Comparison of ENCODE assay signal across 9 mouse cellular contexts in genomic region chr5:65130528-65131210, GRCm38 (mm10). TPM values are rescaled to one million over a fixed set of nuclear protein-coding genes. Genes with fewer than 3 reads are reported as not detected.
DNase-seq lines count a peak whose midpoint lies in the region; ATAC-seq and TF ChIP-seq lines count a peak whose summit lies in the region.
"Had no signal": no experiment of that assay in that cellular context is flagged by ENCODE, and none has a peak within 500 bp of the region (broad histone marks: within the 10 kb centered on the region; RNA-seq: fewer than 3 reads in every experiment).

No protein-coding gene starts in this region.

- peak overlapping the region; percentile 45 for H3K4me2 ChIP-seq in forebrain, postnatal 0 days (ENCODE audit: low read depth)
- H3K4me2 ChIP-seq in limb, embryonic 12.5 days: peak overlapping the region; percentile 71

- H3K36me3 ChIP-seq in heart, embryonic 10.5 days: no peaks in the 10 kb centered on the region
- no peaks in the 10 kb centered on the region for H3K36me3 ChIP-seq in forebrain, postnatal 0 days (ENCODE audit: insufficient read depth)
- no peaks in the 10 kb centered on the region for H3K36me3 ChIP-seq in limb, embryonic 12.5 days

- intact Hi-C loops in heart, postnatal 25 days (cut with DNase I): no loop called here

- DNase-seq in heart, embryonic 10.5 days (ENCODE audit: low spot score): no peak
- DNase-seq in heart, postnatal 25 days (ENCODE audit: low spot score): no peak
- peak; percentile 60 for DNase-seq in brain, adult 2 months (ENCODE audit: low read depth, low spot score)
- DNase-seq in forebrain, postnatal 0 days: peak; percentile 84
- peak; percentile 42 for DNase-seq in right cerebral cortex, postnatal 25 days
- no peak for DNase-seq in testis, postnatal 14 days (ENCODE audit: low spot score)
- no peak for DNase-seq in kidney, postnatal 25 days

- H3K9ac ChIP-seq in forebrain, postnatal 0 days: peak overlapping the region; percentile 60
- peak overlapping the region; percentile 50; the same call in 1 of the 2 replicates for H3K9ac ChIP-seq in limb, embryonic 12.5 days (replicated peaks)

- no peaks in the 10 kb centered on the region for H3K27me3 ChIP-seq in heart, embryonic 10.5 days (ENCODE audit: insufficient read depth, poor library complexity, severe bottlenecking)
- H3K27me3 ChIP-seq in forebrain, postnatal 0 days (ENCODE audit: insufficient read depth, low read length): no peaks in the 10 kb centered on the region
- H3K27me3 ChIP-seq in limb, embryonic 12.5 days: peaks cover 4% of the 10 kb centered on the region; the same call in 1 of the 2 replicates
- H3K27me3 ChIP-seq: CH12.LX had no signal

- no peak overlapping the region for H3K27ac ChIP-seq in heart, embryonic 10.5 days
- H3K27ac ChIP-seq in forebrain, postnatal 0 days (ENCODE audit: low read depth, low read length): peak overlapping the region; percentile 70
- no peak overlapping the region for H3K27ac ChIP-seq in limb, embryonic 12.5 days

- no peaks in the 10 kb centered on the region; the same call in 1 of the 2 replicates for H3K4me1 ChIP-seq in heart, embryonic 10.5 days
- no peaks in the 10 kb centered on the region for H3K4me1 ChIP-seq in forebrain, postnatal 0 days (ENCODE audit: insufficient read depth)
- peaks cover 15% of the 10 kb centered on the region; the same call in 1 of the 2 replicates for H3K4me1 ChIP-seq in limb, embryonic 12.5 days (replicated peaks)

- ATAC-seq in forebrain, postnatal 0 days: peak; percentile 95
- no peak for ATAC-seq in limb, embryonic 12.5 days (ENCODE audit: insufficient number of reproducible peaks, insufficient read depth, low FRiP score, low TSS enrichment, low read depth)

- H3K4me3 ChIP-seq in heart, embryonic 10.5 days: peak overlapping the region; percentile 51
- H3K4me3 ChIP-seq in forebrain, postnatal 0 days (ENCODE audit: low read depth, low read length): peak overlapping the region; percentile 49
- H3K4me3 ChIP-seq in limb, embryonic 12.5 days (replicated peaks): peak overlapping the region; percentile 37

- 10% methylated on average over 12 of the region's 12 CpGs for WGBS in heart, embryonic 10.5 days
- WGBS in forebrain, postnatal 0 days: 2% methylated on average over 12 of the region's 12 CpGs
- WGBS in limb, embryonic 12.5 days: 1% methylated on average over 12 of the region's 12 CpGs

- no peak for TF ChIP-seq CTCF in forebrain, postnatal 0 days (IDR thresholded peaks at IDR 0.05; ENCODE audit: low read depth)

- no peaks in the 10 kb centered on the region for H3K9me3 ChIP-seq in heart, embryonic 10.5 days
- H3K9me3 ChIP-seq in forebrain, postnatal 0 days (ENCODE audit: low read length): no peaks in the 10 kb centered on the region
- H3K9me3 ChIP-seq in limb, embryonic 12.5 days: no peaks in the 10 kb centered on the region

RNA-seq across cellular contexts. Expression of gene Klhl5, which starts 23.3 kb away (rescaled TPM):
- polyA plus RNA-seq in heart, embryonic 10.5 days (2016; fragmentation: Nextera tagmentation; extraction: Ambion mirVana): 12.9 and 13.0 TPM in 2 replicates
- total RNA-seq in heart, postnatal 25 days (2021): 10 to 100 TPM; 13.9 to 14.3 TPM
- 48.3 and 57.2 TPM in 2 replicates for total RNA-seq in forebrain, postnatal 0 days (2014; rRNA removed)
- polyA plus RNA-seq in forebrain, postnatal 0 days (2015; fragmentation: Nextera tagmentation; extraction: Ambion mirVana): 39.4 and 49.6 TPM in 2 replicates
- 24.5 and 24.8 TPM in 2 replicates for polyA plus RNA-seq in limb, embryonic 12.5 days (2016; fragmentation: Nextera tagmentation; extraction: Ambion mirVana)

RNA-seq across cellular contexts. Expression of gene Tmem156, which starts 38.7 kb away (rescaled TPM):
- 0.12 and 0.13 TPM in 2 replicates for polyA plus RNA-seq in heart, embryonic 10.5 days (2016; fragmentation: Nextera tagmentation; extraction: Ambion mirVana)
- not detected for total RNA-seq in heart, postnatal 25 days (2021)
- 0.19 and 0.23 TPM in 2 replicates for total RNA-seq in forebrain, postnatal 0 days (2014; rRNA removed)
- polyA plus RNA-seq in forebrain, postnatal 0 days (2015; fragmentation: Nextera tagmentation; extraction: Ambion mirVana): 0.15 and 0.21 TPM in 2 replicates
- polyA plus RNA-seq in limb, embryonic 12.5 days (2016; fragmentation: Nextera tagmentation; extraction: Ambion mirVana): 0.15 TPM in 1 of 2 replicates, not detected in the other

Comparison
In these comparisons a context has a peak if more than half of its experiments do, and no peak if none do; other contexts are left out.
1. DNase-seq: peak in brain, adult 2 months (single experiment), forebrain, postnatal 0 days (single experiment) and right cerebral cortex, postnatal 25 days (single experiment); none in heart, embryonic 10.5 days (single experiment), heart, postnatal 25 days (single experiment), testis, postnatal 14 days (single experiment) and kidney, postnatal 25 days (0 of 2).
2. Peak in every context shown above with its lines, with median percentiles within 50 percentile points of each other: H3K4me3 ChIP-seq.